Mouse (Mus musculus) hindbrain, embryonic 15.5 days (tissue): ENCODE data around the gene Tmem56. TPM values are rescaled to one million over a fixed set of nuclear protein-coding genes. Genes with fewer than 3 reads are reported as not detected.

ENCODE experiments used
- ATAC-seq: fragments of 200-750 bp; cut with Nextera tagmentation; 2 replicates; pipeline ENCODE4 v1.8.0; 2017; ENCODE audit warnings: low read depth, moderate number of reproducible peaks, moderate TSS enrichment; ENCODE audit not compliant: low FRiP score
- H3K27ac ChIP-seq: fragments of 300-500 bp; sonication (generic); replicated peaks from 2 replicates; pipeline ENCODE4 v1.5.1; 2015; ENCODE audit warnings: mild to moderate bottlenecking, inconsistent platforms
- H3K27me3 ChIP-seq: fragments of 300-500 bp; sonication (generic); 2 replicates; pipeline ENCODE4 v1.6.1; 2015; ENCODE audit warnings: control low read depth, inconsistent platforms
- H3K36me3 ChIP-seq: fragments of 300-500 bp; sonication (generic); 2 replicates; pipeline ENCODE4 v1.6.1; 2015; ENCODE audit warnings: control low read depth, inconsistent platforms
- H3K4me1 ChIP-seq: fragments of 300-500 bp; sonication (generic); replicated peaks from 2 replicates; pipeline ENCODE4 v1.6.1; 2015; ENCODE audit warnings: control low read depth, inconsistent platforms
- H3K4me2 ChIP-seq: fragments of 300-500 bp; sonication (generic); 2 replicates; pipeline ENCODE4 v1.6.1; 2015; ENCODE audit warnings: moderate library complexity, mild to moderate bottlenecking, inconsistent platforms
- H3K4me3 ChIP-seq: fragments of 300-500 bp; sonication (generic); 2 replicates; pipeline ENCODE4 v1.5.1; 2015; ENCODE audit warnings: mild to moderate bottlenecking, inconsistent platforms
- H3K9ac ChIP-seq: fragments of 300-500 bp; sonication (generic); 2 replicates; pipeline ENCODE4 v1.6.1; 2015; ENCODE audit warnings: inconsistent platforms
- H3K9me3 ChIP-seq: fragments of 300-500 bp; sonication (generic); 2 replicates; pipeline ENCODE4 v1.6.1; 2016; ENCODE audit warnings: control low read depth, inconsistent platforms
- WGBS: fragments of 180-500 bp; shearing (Covaris S2); methylation state at CpG from one replicate; pipeline ENCODE4 v1.1.7; 2015; 5-methylcytosine and 5-hydroxymethylcytosine counted together
- polyA plus RNA-seq: library from polyadenylated mRNA; unstranded; fragments of >200 nt; fragmentation: Nextera tagmentation; extraction: Ambion mirVana; gene quantifications from 2 replicates; pipeline ENCODE4 v1.2.1, GENCODE M21; 2015

Gene Tmem56
- polyA plus RNA-seq, 1 experiment from 2014 or later, result 2.6 TPM

DNA sequence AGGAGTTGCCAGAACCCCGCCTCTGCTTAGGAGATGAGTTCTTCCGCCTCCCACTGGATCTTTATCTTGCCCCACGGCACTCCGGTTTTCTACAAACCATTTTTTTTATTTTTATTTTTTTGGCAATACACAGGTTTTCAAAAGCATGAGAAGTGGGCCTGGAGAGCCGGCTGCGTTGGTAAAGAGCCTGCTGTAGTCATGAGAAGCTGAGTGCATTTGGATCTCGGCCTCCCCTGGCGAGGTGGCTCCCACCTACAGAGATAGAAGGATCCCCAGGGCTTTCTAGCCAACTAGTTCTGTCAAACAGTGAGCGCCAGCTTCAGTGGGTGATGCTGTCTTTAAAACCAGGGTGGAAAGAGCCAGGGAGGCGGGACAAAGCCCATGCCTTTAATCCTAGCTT is 25.5 kb downstream of the Tmem56 start:
- Histone ChIP-seq H3K4me1 (peaks cover 6% of the 10 kb centered on the region), H3K4me2 (no peak overlapping the region), H3K9me3 (no peaks in the 10 kb centered on the region), H3K9ac (no peak overlapping the region), H3K27ac (no peak overlapping the region), H3K36me3 (no peaks in the 10 kb centered on the region), H3K4me3 (no peak overlapping the region), H3K27me3 (peaks cover 15% of the 10 kb centered on the region; the same call in 1 of the 2 replicates)
- ATAC-seq, result no peak
- 84% methylated on average over 10 of the region's 10 CpGs for WGBS

DNA sequence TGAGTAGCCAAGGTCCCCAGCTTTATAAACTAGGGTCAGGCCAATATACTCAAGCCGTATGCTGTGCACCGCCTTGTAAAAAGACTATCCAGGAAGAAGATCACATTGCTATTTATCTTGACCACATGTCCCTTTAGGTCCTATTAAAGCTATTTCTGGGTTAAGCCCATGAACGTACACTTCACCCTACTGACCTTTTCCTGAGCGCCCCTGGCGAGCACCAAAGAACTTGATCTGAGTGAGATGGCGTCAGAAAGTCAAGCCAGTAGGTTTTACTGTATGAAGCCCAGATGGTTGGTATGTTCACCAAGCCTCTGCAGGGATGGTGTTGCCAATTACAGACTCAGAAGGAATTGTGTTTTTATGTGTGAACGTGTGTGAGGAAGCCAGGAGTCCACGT is 26.8 kb downstream of the Tmem56 start:
- WGBS, result 91% methylated on average over 8 of the region's 8 CpGs
- no peak overlapping the region for H3K4me2 ChIP-seq
- peaks cover 12% of the 10 kb centered on the region; the same call in 1 of the 2 replicates for H3K27me3 ChIP-seq
- no peak overlapping the region for H3K9ac ChIP-seq
- H3K4me3 ChIP-seq, result no peak overlapping the region
- H3K4me1 ChIP-seq, result 0 out of 2 replicates have a peak, but pooled peaks cover 2% of the 10 kb centered on the region
- no peak for ATAC-seq
- no peaks in the 10 kb centered on the region for H3K36me3 ChIP-seq
- no peak overlapping the region for H3K27ac ChIP-seq
- H3K9me3 ChIP-seq, result no peaks in the 10 kb centered on the region

DNA sequence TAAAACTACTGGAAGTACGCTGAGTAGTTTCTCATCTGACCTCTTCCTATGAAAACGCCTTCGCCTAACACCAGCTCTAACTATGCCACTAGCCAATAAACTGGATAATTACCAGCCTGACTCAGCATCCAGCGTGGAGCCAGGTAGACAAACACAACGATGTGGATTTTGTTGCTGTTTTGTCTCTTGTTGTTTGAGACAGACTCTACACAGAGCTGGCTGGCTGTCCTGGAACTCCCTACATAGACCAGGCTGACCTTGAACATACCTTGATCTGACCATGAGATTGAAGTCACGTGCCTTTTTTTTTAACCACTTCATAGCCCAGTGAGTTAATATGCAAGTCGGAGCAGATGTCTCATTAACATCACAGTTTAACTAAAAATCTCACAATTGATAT is 27.4 kb downstream of the Tmem56 start:
- Histone ChIP-seq H3K27me3 (0 out of 2 replicates have a peak, but pooled peaks cover 7% of the 10 kb centered on the region), H3K36me3 (no peaks in the 10 kb centered on the region), H3K4me1 (0 out of 2 replicates have a peak, but pooled peaks cover 8% of the 10 kb centered on the region), H3K9ac (no peak overlapping the region), H3K4me3 (no peak overlapping the region), H3K27ac (no peak overlapping the region), H3K9me3 (no peaks in the 10 kb centered on the region), H3K4me2 (no peak overlapping the region)
- WGBS, result 91% methylated on average over 7 of the region's 7 CpGs
- ATAC-seq, result no peak

DNA sequence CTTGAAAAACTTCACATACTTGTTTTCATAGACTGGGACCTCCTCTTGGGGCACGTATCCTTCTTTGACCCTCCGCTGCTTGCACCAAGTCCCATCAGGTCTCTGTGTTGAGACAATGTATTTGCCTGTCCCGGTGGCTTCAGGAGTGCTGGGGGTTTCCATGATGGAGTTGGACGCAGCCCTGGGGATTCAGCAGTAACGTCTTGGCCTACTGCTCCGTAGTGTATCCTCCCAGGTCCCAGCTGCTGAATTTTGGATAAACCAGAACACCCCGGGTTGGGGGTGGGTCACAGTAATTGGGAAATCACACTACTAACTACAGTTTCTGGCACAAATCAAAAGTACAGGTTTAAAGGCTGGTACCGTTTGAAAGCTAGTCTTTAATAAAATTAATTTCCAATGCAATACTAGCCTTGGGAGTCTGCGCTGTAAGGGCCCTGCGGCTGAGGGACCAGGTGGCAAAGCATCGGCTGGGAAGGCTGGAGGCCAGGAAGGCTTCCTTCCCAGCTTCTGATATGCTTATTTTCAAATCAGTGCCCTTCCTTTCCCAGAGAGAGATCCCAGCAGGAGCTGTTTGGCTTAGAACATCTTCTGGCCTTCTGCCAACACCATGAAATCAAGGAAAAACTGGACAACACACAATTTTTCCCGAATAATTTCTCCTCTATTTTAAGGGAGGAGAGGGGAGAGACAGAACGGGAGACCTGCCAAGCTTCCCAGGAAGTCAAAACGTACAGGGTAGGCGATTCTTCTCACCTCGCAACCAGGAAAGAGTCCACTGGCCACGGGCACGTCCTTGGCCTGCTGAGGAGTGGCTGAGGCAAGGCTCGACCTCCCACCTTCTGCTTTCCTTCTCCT is 32.1 kb downstream of the Tmem56 start:
- Histone ChIP-seq H3K9me3 (no peaks in the 10 kb centered on the region), H3K27ac (no peak overlapping the region), H3K4me3 (no peak overlapping the region), H3K36me3 (no peaks in the 10 kb centered on the region), H3K9ac (no peak overlapping the region), H3K27me3 (no peaks in the 10 kb centered on the region), H3K4me1 (peaks cover 9% of the 10 kb centered on the region; the same call in 1 of the 2 replicates), H3K4me2 (no peak overlapping the region)
- WGBS, result 52% methylated on average over 19 of the region's 19 CpGs
- ATAC-seq, result no peak; the same call in 1 of the 2 replicates

DNA sequence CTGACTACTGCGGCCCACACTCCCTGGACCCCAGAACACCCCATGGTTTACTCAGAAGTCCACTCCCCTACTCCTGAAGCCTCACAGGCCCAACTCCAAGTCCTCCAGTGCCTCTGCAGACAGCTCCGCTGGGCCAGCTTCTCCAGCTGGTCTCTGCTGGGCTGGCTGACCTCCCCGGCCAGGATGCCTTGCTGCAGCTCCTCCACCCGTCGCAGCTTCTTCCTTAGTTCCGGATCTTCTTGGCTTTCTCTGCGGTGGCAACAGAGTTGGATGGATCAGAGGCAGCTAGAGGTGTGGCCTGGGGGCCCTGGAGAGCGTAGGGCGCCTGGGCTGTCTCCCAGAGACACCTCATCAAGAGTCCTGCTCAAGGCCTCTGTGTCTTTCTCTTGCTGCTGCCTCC is 32.9 kb downstream of the Tmem56 start:
- ATAC-seq, result no peak
- no peaks in the 10 kb centered on the region for H3K27me3 ChIP-seq
- H3K36me3 ChIP-seq, result no peaks in the 10 kb centered on the region
- H3K27ac ChIP-seq, result no peak overlapping the region
- no peaks in the 10 kb centered on the region for H3K9me3 ChIP-seq
- H3K4me2 ChIP-seq, result no peak overlapping the region
- peaks cover 9% of the 10 kb centered on the region; the same call in 1 of the 2 replicates for H3K4me1 ChIP-seq
- H3K4me3 ChIP-seq, result no peak overlapping the region
- no peak overlapping the region for H3K9ac ChIP-seq
- 91% methylated on average over 9 of the region's 9 CpGs for WGBS

DNA sequence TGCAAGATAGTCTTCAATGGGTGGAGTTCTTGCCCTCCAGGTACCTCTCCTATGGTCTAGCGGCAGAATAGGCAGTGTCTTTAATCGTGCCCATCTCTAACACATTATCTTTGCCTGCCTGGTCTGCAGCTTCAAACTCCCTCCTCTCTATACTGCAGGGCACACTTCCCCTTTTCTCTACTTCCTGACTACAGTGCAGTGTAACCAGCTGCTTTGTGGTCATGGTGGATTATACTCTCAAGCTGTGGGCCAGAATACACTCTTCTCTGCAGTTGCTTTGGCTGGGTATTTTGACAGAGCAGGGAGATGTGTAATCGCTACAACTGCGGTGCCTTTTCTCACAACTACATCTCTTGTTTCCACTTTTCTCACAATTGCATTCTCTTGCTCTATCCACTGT is 40.0 kb downstream of the Tmem56 start:
- Histone ChIP-seq H3K9me3 (no peaks in the 10 kb centered on the region), H3K27me3 (no peaks in the 10 kb centered on the region), H3K4me3 (no peak overlapping the region), H3K36me3 (no peaks in the 10 kb centered on the region), H3K4me2 (no peak overlapping the region), H3K27ac (no peak overlapping the region), H3K4me1 (0 out of 2 replicates have a peak, but pooled peaks cover 11% of the 10 kb centered on the region), H3K9ac (no peak overlapping the region)
- no peak for ATAC-seq
- 75% methylated on average over 4 of the region's 4 CpGs for WGBS

DNA sequence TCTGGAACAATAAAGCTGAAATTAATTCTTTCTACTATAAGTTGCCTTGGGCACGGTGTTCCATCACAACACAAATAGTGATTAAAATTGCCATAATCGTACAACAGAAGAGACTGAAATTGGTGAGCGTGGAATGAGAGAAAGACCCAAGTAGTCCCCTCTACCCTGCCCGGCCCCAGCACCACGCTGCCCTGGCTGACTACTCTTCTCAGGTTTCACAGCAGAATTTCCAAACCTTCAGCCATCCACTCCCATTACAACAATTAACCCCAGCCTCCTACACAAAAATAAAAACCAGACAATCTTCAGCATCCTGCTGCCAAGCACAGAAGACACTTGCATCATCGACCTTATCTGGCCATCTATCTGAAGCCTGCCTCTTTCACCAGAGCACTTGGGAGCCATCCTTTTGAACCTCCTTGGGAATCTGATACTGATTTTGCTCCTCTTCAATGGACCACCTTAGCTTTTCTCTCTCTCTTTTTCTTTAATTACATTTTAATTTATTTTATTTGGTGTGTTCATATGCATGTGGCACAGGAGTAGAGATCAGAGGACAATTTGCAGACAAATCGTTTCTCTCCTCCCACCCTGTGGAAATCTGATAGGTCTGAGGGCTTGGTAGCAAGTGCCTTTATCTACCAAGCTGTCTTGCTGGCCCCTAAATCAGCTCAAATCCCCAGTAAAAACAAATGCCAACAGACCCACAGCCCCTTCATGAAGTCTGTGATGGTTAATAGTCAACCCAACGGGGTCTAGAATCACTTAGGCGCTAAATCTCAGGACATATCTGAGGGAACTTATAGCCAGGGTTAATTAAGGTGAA is 40.6 kb downstream of the Tmem56 start:
- Histone ChIP-seq H3K9ac (no peak overlapping the region), H3K27ac (no peak overlapping the region), H3K36me3 (no peaks in the 10 kb centered on the region), H3K4me2 (no peak overlapping the region), H3K27me3 (no peaks in the 10 kb centered on the region), H3K4me1 (0 out of 2 replicates have a peak, but pooled peaks cover 11% of the 10 kb centered on the region), H3K9me3 (no peaks in the 10 kb centered on the region), H3K4me3 (no peak overlapping the region)
- ATAC-seq, result no peak
- 78% methylated on average over 9 of the region's 9 CpGs for WGBS

DNA sequence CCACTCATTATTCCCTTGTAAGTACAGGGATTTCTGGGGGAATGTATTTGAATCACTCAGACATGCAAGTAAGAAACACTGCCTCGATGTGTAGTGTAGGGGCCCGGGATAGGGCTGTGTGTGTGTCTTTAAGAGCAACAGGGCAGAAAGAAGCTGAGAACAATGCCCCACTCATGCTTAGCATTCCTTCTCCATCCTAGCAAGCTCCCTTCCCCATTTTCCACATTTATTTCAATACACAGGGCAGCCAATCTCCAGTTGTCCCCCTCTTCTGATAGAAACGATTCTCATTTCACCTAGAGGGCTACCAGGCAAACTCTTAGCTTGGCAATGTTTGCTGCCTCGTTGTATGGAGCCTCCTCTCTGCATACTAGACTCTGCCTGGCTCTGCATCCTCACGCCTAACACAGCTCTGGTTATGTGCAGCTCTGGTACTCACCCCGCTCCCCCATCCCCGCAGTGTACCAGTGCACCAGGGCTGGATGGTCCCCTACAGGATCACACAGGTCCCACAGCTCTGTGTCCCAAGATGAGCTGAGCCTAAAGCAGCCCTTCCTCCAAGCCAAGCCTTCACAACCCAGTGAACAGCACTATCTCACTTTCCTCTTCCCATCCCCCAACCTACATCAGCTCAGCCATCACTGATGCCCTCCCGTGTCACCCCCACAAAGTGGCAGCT is 42.4 kb downstream of the Tmem56 start:
- Histone ChIP-seq H3K4me1 (0 out of 2 replicates have a peak, but pooled peaks cover 11% of the 10 kb centered on the region), H3K27me3 (no peaks in the 10 kb centered on the region), H3K9me3 (no peaks in the 10 kb centered on the region), H3K36me3 (no peaks in the 10 kb centered on the region), H3K4me3 (no peak overlapping the region), H3K9ac (no peak overlapping the region), H3K27ac (no peak overlapping the region), H3K4me2 (no peak overlapping the region)
- peak; percentile 69 for ATAC-seq
- 21% methylated on average over 8 of the region's 8 CpGs for WGBS

DNA sequence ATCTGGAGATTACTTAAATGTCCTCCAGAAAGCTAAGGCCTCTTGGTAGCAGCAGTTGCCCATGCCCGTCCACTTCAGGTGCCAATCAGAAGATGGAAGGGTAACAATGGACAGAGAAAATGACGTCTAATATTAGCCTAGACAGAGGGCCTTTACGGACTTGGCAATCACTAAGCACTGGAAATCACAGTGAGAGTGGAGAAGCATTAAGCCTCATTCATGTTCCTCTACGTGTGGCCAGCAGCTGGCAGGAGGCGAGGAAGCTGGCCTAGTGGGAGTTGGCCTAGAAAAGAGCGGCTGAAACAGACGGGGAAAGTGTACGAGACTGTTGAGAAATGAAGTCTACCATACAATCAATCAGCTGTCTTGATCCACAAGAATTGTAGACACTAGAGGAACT is 43.8 kb downstream of the Tmem56 start:
- WGBS, result 35% methylated on average over 8 of the region's 8 CpGs
- H3K4me3 ChIP-seq, result no peak overlapping the region
- H3K36me3 ChIP-seq, result no peaks in the 10 kb centered on the region
- no peaks in the 10 kb centered on the region for H3K9me3 ChIP-seq
- no peak overlapping the region for H3K27ac ChIP-seq
- no peaks in the 10 kb centered on the region for H3K27me3 ChIP-seq
- no peak overlapping the region for H3K4me2 ChIP-seq
- no peak for ATAC-seq
- H3K4me1 ChIP-seq, result 0 out of 2 replicates have a peak, but pooled peaks cover 11% of the 10 kb centered on the region
- H3K9ac ChIP-seq, result no peak overlapping the region

DNA sequence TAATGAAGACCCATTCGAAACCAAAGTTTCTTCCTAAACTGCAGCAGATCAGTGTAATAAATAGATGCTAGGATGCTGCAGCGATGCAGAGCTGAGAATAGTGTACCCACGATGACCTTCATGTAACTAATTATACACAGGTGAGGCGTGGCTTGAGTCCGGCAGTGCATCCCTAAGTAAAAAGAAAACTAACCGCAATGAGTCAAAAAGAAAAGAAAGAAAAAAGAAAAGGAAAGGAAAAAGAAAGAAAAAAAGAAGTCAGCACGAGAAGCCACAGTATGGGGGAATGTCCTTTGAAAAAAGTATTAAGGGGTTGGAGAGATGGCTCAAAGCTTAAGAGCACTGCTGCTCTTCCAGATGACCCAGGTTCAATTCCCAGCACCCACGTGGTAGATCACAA is 58.1 kb downstream of the Tmem56 start:
- H3K27me3 ChIP-seq, result no peaks in the 10 kb centered on the region
- no peak overlapping the region for H3K4me2 ChIP-seq
- no peak for ATAC-seq
- H3K9ac ChIP-seq, result no peak overlapping the region
- H3K27ac ChIP-seq, result no peak overlapping the region
- no peaks in the 10 kb centered on the region for H3K4me1 ChIP-seq
- H3K4me3 ChIP-seq, result no peak overlapping the region
- no peaks in the 10 kb centered on the region for H3K36me3 ChIP-seq
- no peaks in the 10 kb centered on the region for H3K9me3 ChIP-seq
- 89% methylated on average over 8 of the region's 8 CpGs for WGBS

DNA sequence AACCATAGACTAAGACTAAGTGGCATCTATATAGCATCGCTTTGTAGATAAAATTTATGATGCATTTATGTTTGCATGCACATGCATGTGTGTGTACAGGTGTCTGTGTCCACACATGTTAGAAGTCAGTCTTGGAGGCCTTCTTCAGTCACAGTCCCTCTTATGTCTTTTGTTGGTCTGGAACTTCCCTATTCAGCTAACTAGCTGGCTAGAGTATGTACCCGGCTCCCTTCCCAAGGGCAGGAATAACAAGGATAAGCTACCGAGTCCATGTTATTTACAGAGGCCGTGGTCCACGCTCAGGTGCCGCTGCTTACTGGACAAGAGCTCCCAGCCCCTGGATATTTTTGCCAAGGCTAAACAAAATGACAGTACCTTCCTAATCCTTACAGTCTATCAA is 58.7 kb downstream of the Tmem56 start:
- no peak for ATAC-seq
- no peak overlapping the region for H3K9ac ChIP-seq
- no peak overlapping the region for H3K4me2 ChIP-seq
- H3K27me3 ChIP-seq, result no peaks in the 10 kb centered on the region
- H3K4me1 ChIP-seq, result no peaks in the 10 kb centered on the region
- H3K9me3 ChIP-seq, result no peaks in the 10 kb centered on the region
- no peaks in the 10 kb centered on the region for H3K36me3 ChIP-seq
- WGBS, result 94% methylated on average over 6 of the region's 6 CpGs
- no peak overlapping the region for H3K27ac ChIP-seq
- H3K4me3 ChIP-seq, result no peak overlapping the region
